Mouse (Mus musculus): ENCODE measurements at regions not wholly inside any gene's neighbourhood (a gene's known extent, or its start where the extent isn't known, plus 50 kb on each side); places are given as distances from the start of the nearest gene placed in this dataset.

- no peak overlapping the region for H3K9ac ChIP-seq (replicated peaks)
- H3K4me2 ChIP-seq (replicated peaks), result no peak overlapping the region
- H3K9me3 ChIP-seq, result no peaks in the 10 kb centered on the region
- 82% methylated on average over 1 of the region's 1 CpGs for WGBS
- H3K36me3 ChIP-seq, result no peaks in the 10 kb centered on the region
- no peaks in the 10 kb centered on the region for H3K4me1 ChIP-seq
- no peaks in the 10 kb centered on the region for H3K27me3 ChIP-seq
- no peak overlapping the region for H3K4me3 ChIP-seq
- H3K27ac ChIP-seq (replicated peaks), result no peak overlapping the region
- ATAC-seq (replicated peaks), result no peak
These were observed 164.5 kb upstream of the Crbn start for GRCm38 (mm10) chr6:106964337-106964736.

- Histone ChIP-seq H3K9ac (replicated peaks) (no peak overlapping the region), H3K4me3 (no peak overlapping the region), H3K4me1 (peaks cover 3% of the 10 kb centered on the region; the same call in 1 of the 2 replicates), H3K4me2 (replicated peaks) (no peak overlapping the region), H3K9me3 (no peaks in the 10 kb centered on the region), H3K27ac (replicated peaks) (no peak overlapping the region), H3K27me3 (no peaks in the 10 kb centered on the region), H3K36me3 (no peaks in the 10 kb centered on the region)
- ATAC-seq (replicated peaks), result no peak
- 51% methylated on average over 2 of the region's 2 CpGs for WGBS
These were observed 175.6 kb upstream of the Crbn start for GRCm38 (mm10) chr6:106975439-106975838.

- ATAC-seq (replicated peaks), result no peak
- H3K4me1 ChIP-seq, result peaks cover 3% of the 10 kb centered on the region; the same call in 1 of the 2 replicates
- no peaks in the 10 kb centered on the region for H3K9me3 ChIP-seq
- H3K27me3 ChIP-seq, result no peaks in the 10 kb centered on the region
- H3K27ac ChIP-seq (replicated peaks), result no peak overlapping the region
- no peak overlapping the region for H3K9ac ChIP-seq (replicated peaks)
- H3K36me3 ChIP-seq, result no peaks in the 10 kb centered on the region
- H3K4me2 ChIP-seq (replicated peaks), result no peak overlapping the region
- no peak overlapping the region for H3K4me3 ChIP-seq
These were observed 178.8 kb upstream of the Crbn start for GRCm38 (mm10) chr6:106978721-106979120.

- WGBS, result 85% methylated on average over 3 of the region's 3 CpGs
- Histone ChIP-seq H3K4me1 (peaks cover 3% of the 10 kb centered on the region; the same call in 1 of the 2 replicates), H3K27me3 (no peaks in the 10 kb centered on the region), H3K4me3 (no peak overlapping the region), H3K27ac (replicated peaks) (no peak overlapping the region), H3K9me3 (no peaks in the 10 kb centered on the region), H3K4me2 (replicated peaks) (no peak overlapping the region), H3K36me3 (no peaks in the 10 kb centered on the region), H3K9ac (replicated peaks) (no peak overlapping the region)
- no peak for ATAC-seq (replicated peaks)
These were observed 179.9 kb upstream of the Crbn start for GRCm38 (mm10) chr6:106979755-106980154.

- Histone ChIP-seq H3K27me3 (no peaks in the 10 kb centered on the region), H3K4me1 (peaks cover 3% of the 10 kb centered on the region; the same call in 1 of the 2 replicates), H3K9ac (replicated peaks) (no peak overlapping the region), H3K4me2 (replicated peaks) (no peak overlapping the region), H3K9me3 (no peaks in the 10 kb centered on the region), H3K36me3 (no peaks in the 10 kb centered on the region), H3K4me3 (no peak overlapping the region), H3K27ac (replicated peaks) (no peak overlapping the region)
- ATAC-seq (replicated peaks), result no peak
- WGBS, result 41% methylated on average over 4 of the region's 4 CpGs
These were observed 180.3 kb upstream of the Crbn start for GRCm38 (mm10) chr6:106980188-106980587.

- ATAC-seq (replicated peaks), result no peak
- Histone ChIP-seq H3K4me2 (replicated peaks) (no peak overlapping the region), H3K4me3 (no peak overlapping the region), H3K27ac (replicated peaks) (no peak overlapping the region), H3K36me3 (no peaks in the 10 kb centered on the region), H3K9me3 (no peaks in the 10 kb centered on the region), H3K27me3 (no peaks in the 10 kb centered on the region), H3K9ac (replicated peaks) (no peak overlapping the region), H3K4me1 (peaks cover 3% of the 10 kb centered on the region; the same call in 1 of the 2 replicates)
- WGBS, result 98% methylated on average over 1 of the region's 1 CpGs
These were observed 181.4 kb upstream of the Crbn start for GRCm38 (mm10) chr6:106981232-106981631.

- H3K9ac ChIP-seq (replicated peaks), result no peak overlapping the region
- H3K4me2 ChIP-seq (replicated peaks), result no peak overlapping the region
- H3K4me1 ChIP-seq, result no peaks in the 10 kb centered on the region
- ATAC-seq (replicated peaks), result no peak
- H3K36me3 ChIP-seq, result no peaks in the 10 kb centered on the region
- H3K27ac ChIP-seq (replicated peaks), result no peak overlapping the region
- no peak overlapping the region for H3K4me3 ChIP-seq
- 83% methylated on average over 4 of the region's 4 CpGs for WGBS
- H3K27me3 ChIP-seq, result no peaks in the 10 kb centered on the region
- H3K9me3 ChIP-seq, result no peaks in the 10 kb centered on the region
These were observed 185.4 kb upstream of the Crbn start for GRCm38 (mm10) chr6:106985132-106985801.

- H3K27me3 ChIP-seq, result no peaks in the 10 kb centered on the region
- H3K4me3 ChIP-seq, result no peak overlapping the region
- H3K4me2 ChIP-seq (replicated peaks), result no peak overlapping the region
- H3K4me1 ChIP-seq, result no peaks in the 10 kb centered on the region
- ATAC-seq (replicated peaks), result no peak
- no peak overlapping the region for H3K9ac ChIP-seq (replicated peaks)
- H3K27ac ChIP-seq (replicated peaks), result no peak overlapping the region
- no peaks in the 10 kb centered on the region for H3K36me3 ChIP-seq
- 68% methylated on average over 1 of the region's 1 CpGs for WGBS
- no peaks in the 10 kb centered on the region for H3K9me3 ChIP-seq
These were observed 191.7 kb upstream of the Crbn start for GRCm38 (mm10) chr6:106991586-106991985.

- Histone ChIP-seq H3K4me1 (no peaks in the 10 kb centered on the region), H3K9me3 (no peaks in the 10 kb centered on the region), H3K27ac (replicated peaks) (no peak overlapping the region), H3K36me3 (no peaks in the 10 kb centered on the region), H3K9ac (replicated peaks) (no peak overlapping the region), H3K27me3 (no peaks in the 10 kb centered on the region), H3K4me2 (replicated peaks) (no peak overlapping the region), H3K4me3 (no peak overlapping the region)
- no peak for ATAC-seq (replicated peaks)
- 92% methylated on average over 4 of the region's 4 CpGs for WGBS
These were observed 204.7 kb upstream of the Crbn start for GRCm38 (mm10) chr6:107004406-107005120.

- H3K9me3 ChIP-seq, result no peaks in the 10 kb centered on the region
- no peak overlapping the region for H3K27ac ChIP-seq (replicated peaks)
- no peak for ATAC-seq (replicated peaks)
- peaks cover 6% of the 10 kb centered on the region for H3K4me1 ChIP-seq
- no peaks in the 10 kb centered on the region for H3K27me3 ChIP-seq
- 60% methylated on average over 4 of the region's 4 CpGs for WGBS
- no peaks in the 10 kb centered on the region for H3K36me3 ChIP-seq
- H3K4me3 ChIP-seq, result no peak overlapping the region
- H3K9ac ChIP-seq (replicated peaks), result no peak overlapping the region
- no peak overlapping the region for H3K4me2 ChIP-seq (replicated peaks)
These were observed 210.9 kb upstream of the Crbn start for GRCm38 (mm10) chr6:107010785-107011184.

GRCm38 (mm10) chr6:107012938-107013511, 213.1 kb upstream of the Crbn start:
- Histone ChIP-seq H3K4me1 (peaks cover 6% of the 10 kb centered on the region), H3K27me3 (no peaks in the 10 kb centered on the region), H3K9me3 (no peaks in the 10 kb centered on the region), H3K36me3 (no peaks in the 10 kb centered on the region), H3K27ac (replicated peaks) (no peak overlapping the region), H3K9ac (replicated peaks) (no peak overlapping the region), H3K4me2 (replicated peaks) (peak overlapping the region; percentile 12), H3K4me3 (no peak overlapping the region)
- WGBS, result 12% methylated on average over 9 of the region's 9 CpGs
- ATAC-seq (replicated peaks), result peak; percentile 60

GRCm38 (mm10) chr6:107019126-107019525, 219.2 kb upstream of the Crbn start:
- no peak overlapping the region for H3K4me3 ChIP-seq
- no peak overlapping the region for H3K4me2 ChIP-seq (replicated peaks)
- no peaks in the 10 kb centered on the region for H3K4me1 ChIP-seq
- H3K36me3 ChIP-seq, result no peaks in the 10 kb centered on the region
- ATAC-seq (replicated peaks), result no peak
- no peak overlapping the region for H3K9ac ChIP-seq (replicated peaks)
- H3K27me3 ChIP-seq, result no peaks in the 10 kb centered on the region
- 88% methylated on average over 3 of the region's 3 CpGs for WGBS
- no peak overlapping the region for H3K27ac ChIP-seq (replicated peaks)
- no peaks in the 10 kb centered on the region for H3K9me3 ChIP-seq
